Mouse (Mus musculus) forebrain, embryonic 11.5 days (tissue): ENCODE results near the gene Eps8. TPM values are rescaled to one million over a fixed set of nuclear protein-coding genes. Genes with fewer than 3 reads are reported as not detected.

Experiments
- ATAC-seq: fragments of 200-750 bp; cut with Nextera tagmentation; replicated peaks from 2 replicates; pipeline ENCODE4 v1.8.0; 2017; ENCODE audit warnings: moderate TSS enrichment; ENCODE audit not compliant: low FRiP score
- DNase-seq: peaks from one replicate; pipeline ENCODE4 v3.0.0-alpha.2; 2017; ENCODE audit warnings: low spot score
- H3K27ac ChIP-seq: fragments of 300-500 bp; sonication (generic); 2 replicates; pipeline ENCODE4 v1.5.1; 2014; ENCODE audit warnings: low read depth, low read length
- H3K27me3 ChIP-seq: fragments of 300-500 bp; sonication (generic); 2 replicates; pipeline ENCODE4 v1.6.1; 2014; ENCODE audit warnings: mild to moderate bottlenecking, low read length, mixed read lengths; ENCODE audit not compliant: control insufficient read depth, insufficient read depth
- H3K36me3 ChIP-seq: fragments of 300-500 bp; sonication (generic); 2 replicates; pipeline ENCODE4 v1.6.1; 2014; ENCODE audit warnings: mild to moderate bottlenecking, low read length, moderate library complexity, mixed read lengths; ENCODE audit not compliant: control insufficient read depth, insufficient read depth
- H3K4me1 ChIP-seq: fragments of 300-500 bp; sonication (generic); replicated peaks from 2 replicates; pipeline ENCODE4 v1.6.1; 2014; ENCODE audit warnings: low read length, mixed read lengths; ENCODE audit not compliant: control insufficient read depth, insufficient read depth
- H3K4me2 ChIP-seq: fragments of 300-500 bp; sonication (generic); 2 replicates; pipeline ENCODE4 v1.6.1; 2014; ENCODE audit warnings: low read depth, mild to moderate bottlenecking, low read length, moderate library complexity, mixed read lengths; ENCODE audit not compliant: severe bottlenecking
- H3K4me3 ChIP-seq: fragments of 300-500 bp; sonication (generic); 2 replicates; pipeline ENCODE4 v1.5.1; 2014; ENCODE audit warnings: low read depth, low read length
- H3K9ac ChIP-seq: fragments of 300-500 bp; sonication (generic); 2 replicates; pipeline ENCODE4 v1.6.1; 2014; ENCODE audit warnings: low read length
- H3K9me3 ChIP-seq: fragments of 300-500 bp; sonication (generic); 2 replicates; pipeline ENCODE4 v1.6.1; 2016; ENCODE audit warnings: low read length, mixed read lengths; ENCODE audit not compliant: control insufficient read depth
- WGBS: fragments of 180-500 bp; shearing (Covaris S2); extraction: QIAGEN DNeasy Blood & Tissue Kit; methylation state at CpG from one replicate; pipeline ENCODE4 v1.1.7; 2014; 5-methylcytosine and 5-hydroxymethylcytosine counted together
- polyA plus RNA-seq: library from polyadenylated mRNA; unstranded; fragments of >200 nt; fragmentation: Nextera tagmentation; extraction: Ambion mirVana; gene quantifications from 2 replicates; pipeline ENCODE4 v1.2.1, GENCODE M21; 2014

Eps8 gene
- polyA plus RNA-seq, 1 experiment from 2014 or later: 5.9 TPM

DNA sequence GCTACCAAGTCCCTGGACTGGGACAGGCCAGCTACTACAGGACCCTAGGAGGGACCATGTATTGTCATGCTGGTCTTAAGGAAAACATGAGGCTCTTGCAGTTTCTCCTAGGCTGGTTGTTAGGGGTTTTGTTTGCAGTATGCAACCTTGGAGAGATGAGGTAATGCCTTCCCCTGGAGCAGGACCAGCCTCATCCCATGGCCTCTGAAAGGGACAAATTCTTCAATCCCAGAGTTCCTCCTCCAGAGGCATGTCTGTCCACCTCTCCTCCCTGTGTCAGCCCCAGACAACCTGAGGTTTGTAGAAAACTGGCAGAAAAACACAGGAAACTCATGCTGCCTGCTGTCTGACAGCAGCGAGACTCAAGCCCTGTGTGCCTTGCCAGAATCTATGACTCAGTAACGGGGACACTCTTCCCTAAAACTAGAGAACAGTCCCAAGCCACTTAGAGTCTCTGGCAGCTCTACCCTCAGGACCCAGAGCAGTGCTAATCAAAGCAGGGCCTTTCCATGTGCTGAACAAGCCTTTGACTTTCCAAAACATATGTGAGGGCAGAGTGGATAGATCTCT, 36.0 kb upstream of the Eps8 start:
- H3K36me3 ChIP-seq: no peaks in the 10 kb centered on the region
- DNase-seq: no peak
- no peak overlapping the region for H3K4me3 ChIP-seq

DNA sequence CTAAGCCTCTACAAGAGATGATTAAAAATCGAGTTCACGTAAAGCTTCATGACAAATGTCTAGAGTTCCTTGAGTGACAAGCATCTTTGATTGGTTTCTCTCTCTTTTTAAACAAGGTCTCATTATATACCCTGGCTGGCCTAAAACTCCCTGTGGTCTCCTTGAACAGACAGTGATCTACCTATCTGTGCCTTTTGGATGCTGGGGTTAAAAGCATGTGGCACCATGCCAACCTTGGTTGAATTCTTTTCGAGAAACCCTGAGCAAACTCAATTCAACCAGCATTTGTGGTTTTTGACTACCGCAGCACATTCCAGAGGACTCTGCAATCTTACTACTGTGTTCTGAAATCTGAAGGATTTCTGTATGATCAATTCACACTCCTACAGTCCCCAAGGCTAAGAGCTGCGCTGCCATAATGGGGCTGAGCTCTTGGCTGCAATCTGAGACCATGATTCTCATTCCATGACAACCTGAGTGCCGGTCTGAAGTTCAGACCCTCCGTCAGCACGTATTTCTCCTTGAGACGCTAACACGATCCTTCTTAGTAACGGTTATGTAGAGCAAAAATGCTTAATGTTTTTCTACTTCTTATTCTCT, 33.9 kb upstream of the Eps8 start:
- 91% methylated on average over 11 of the region's 11 CpGs for WGBS
- H3K9me3 ChIP-seq: no peaks in the 10 kb centered on the region
- no peaks in the 10 kb centered on the region for H3K36me3 ChIP-seq
- no peak overlapping the region for H3K9ac ChIP-seq
- no peak for ATAC-seq
- DNase-seq: no peak
- H3K4me1 ChIP-seq: no peaks in the 10 kb centered on the region
- no peak overlapping the region for H3K4me2 ChIP-seq
- H3K4me3 ChIP-seq: no peak overlapping the region
- no peak overlapping the region for H3K27ac ChIP-seq
- no peaks in the 10 kb centered on the region for H3K27me3 ChIP-seq

More for the DNA sequence above, 36.0 kb upstream of the Eps8 start:
- no peaks in the 10 kb centered on the region for H3K9me3 ChIP-seq
- WGBS: 77% methylated on average over 2 of the region's 2 CpGs
- no peak overlapping the region for H3K4me2 ChIP-seq
- no peak overlapping the region for H3K27ac ChIP-seq
- H3K27me3 ChIP-seq: no peaks in the 10 kb centered on the region
- no peak overlapping the region for H3K9ac ChIP-seq
- H3K4me1 ChIP-seq: no peaks in the 10 kb centered on the region
- ATAC-seq: no peak

DNA sequence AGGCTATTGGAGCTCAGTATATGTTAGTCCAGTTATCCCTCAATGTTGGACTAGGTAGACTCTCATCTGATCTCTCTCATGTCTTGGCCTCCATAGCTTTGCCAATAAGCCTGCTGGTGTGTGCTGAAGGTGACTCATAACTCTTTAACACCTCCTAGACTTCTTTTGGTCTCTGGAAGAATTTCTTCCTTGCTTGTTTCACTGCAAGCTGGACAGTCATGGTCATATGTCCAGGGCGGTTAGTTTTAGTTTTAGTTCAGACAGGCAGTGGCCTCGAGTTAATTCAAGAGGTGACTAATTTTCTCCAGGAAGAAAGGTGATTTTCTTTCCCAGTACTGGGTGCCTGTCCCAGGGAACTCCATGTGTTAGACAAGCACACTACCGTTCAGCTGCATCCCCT, 33.4 kb upstream of the Eps8 start:
- Histone ChIP-seq H3K9ac (no peak overlapping the region), H3K4me3 (no peak overlapping the region), H3K4me2 (no peak overlapping the region), H3K9me3 (no peaks in the 10 kb centered on the region), H3K27me3 (no peaks in the 10 kb centered on the region), H3K4me1 (no peaks in the 10 kb centered on the region), H3K36me3 (no peaks in the 10 kb centered on the region), H3K27ac (no peak overlapping the region)
- no peak for DNase-seq
- 84% methylated on average over 3 of the region's 3 CpGs for WGBS
- ATAC-seq: no peak

DNA sequence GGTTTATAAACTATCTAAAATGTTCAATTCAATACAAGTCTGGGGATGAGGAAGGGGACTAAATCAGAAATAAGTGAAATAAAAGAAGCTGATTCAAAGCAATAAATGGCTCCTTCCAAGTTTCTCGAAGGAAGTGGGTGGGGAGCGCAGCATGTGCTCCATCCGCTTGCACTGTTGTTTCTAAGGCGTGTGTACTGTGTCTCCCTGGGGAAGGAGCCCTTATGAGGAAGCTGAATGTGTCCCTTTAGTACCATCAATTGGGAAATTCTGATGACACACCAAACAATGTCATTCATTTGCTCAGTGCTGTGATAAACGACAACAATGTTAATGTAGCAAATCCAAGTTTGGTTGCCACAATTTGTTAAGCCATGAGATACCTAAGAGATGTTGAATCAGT, 33.0 kb upstream of the Eps8 start:
- DNase-seq (no peak), ATAC-seq (no peak)
- WGBS: 95% methylated on average over 5 of the region's 5 CpGs
- no peak overlapping the region for H3K9ac ChIP-seq
- H3K36me3 ChIP-seq: no peaks in the 10 kb centered on the region
- H3K4me1 ChIP-seq: no peaks in the 10 kb centered on the region
- H3K4me3 ChIP-seq: no peak overlapping the region
- no peaks in the 10 kb centered on the region for H3K9me3 ChIP-seq
- H3K27ac ChIP-seq: no peak overlapping the region
- no peak overlapping the region for H3K4me2 ChIP-seq
- no peaks in the 10 kb centered on the region for H3K27me3 ChIP-seq

DNA sequence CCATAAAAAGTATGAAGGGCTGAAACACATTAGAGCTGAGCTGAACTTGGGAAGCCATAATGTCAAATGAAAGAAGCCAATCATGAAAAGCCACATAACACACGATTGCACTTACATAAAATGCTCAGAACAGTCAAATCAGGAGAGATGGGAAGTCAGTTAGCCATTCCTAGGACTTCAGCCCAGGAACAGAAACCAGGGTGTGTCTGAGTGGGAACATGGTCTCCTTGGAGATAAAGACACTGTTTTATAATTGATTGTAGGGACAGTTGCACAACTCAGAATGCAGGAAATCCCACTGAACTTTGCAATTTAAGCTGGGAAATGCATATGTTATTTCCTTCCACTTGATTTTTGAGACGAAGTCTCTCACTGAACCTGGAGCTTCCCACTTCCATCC, 28.0 kb upstream of the Eps8 start:
- Histone ChIP-seq H3K9me3 (no peaks in the 10 kb centered on the region), H3K36me3 (no peaks in the 10 kb centered on the region), H3K9ac (no peak overlapping the region), H3K4me1 (no peaks in the 10 kb centered on the region), H3K4me3 (no peak overlapping the region), H3K4me2 (no peak overlapping the region), H3K27ac (no peak overlapping the region), H3K27me3 (no peaks in the 10 kb centered on the region)
- ATAC-seq (no peak), DNase-seq (no peak)
- 89% methylated on average over 2 of the region's 2 CpGs for WGBS

DNA sequence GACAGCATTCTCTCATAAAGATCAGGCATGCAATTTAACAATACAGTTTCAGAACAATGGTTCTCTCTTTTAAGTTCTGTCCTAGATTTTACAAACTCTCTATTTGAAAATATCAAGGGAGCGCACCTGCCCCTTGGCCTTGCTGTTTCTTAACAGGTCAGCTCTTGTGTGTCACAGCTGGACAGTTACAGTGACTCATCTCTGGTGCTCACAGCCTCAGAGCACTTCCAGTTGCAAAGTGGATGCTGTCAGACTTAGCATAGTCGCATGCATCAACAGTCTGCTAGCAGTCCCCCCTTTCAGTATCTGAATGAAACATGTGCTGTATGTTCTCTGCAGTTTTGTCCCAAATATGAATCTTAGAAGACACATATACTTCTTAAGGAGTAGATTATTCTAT, 26.3 kb upstream of the Eps8 start:
- Histone ChIP-seq H3K9ac (no peak overlapping the region), H3K27me3 (no peaks in the 10 kb centered on the region), H3K27ac (no peak overlapping the region), H3K9me3 (no peaks in the 10 kb centered on the region), H3K4me1 (no peaks in the 10 kb centered on the region), H3K36me3 (no peaks in the 10 kb centered on the region), H3K4me3 (no peak overlapping the region), H3K4me2 (no peak overlapping the region)
- no peak for DNase-seq
- ATAC-seq: no peak
- 91% methylated on average over 2 of the region's 2 CpGs for WGBS

DNA sequence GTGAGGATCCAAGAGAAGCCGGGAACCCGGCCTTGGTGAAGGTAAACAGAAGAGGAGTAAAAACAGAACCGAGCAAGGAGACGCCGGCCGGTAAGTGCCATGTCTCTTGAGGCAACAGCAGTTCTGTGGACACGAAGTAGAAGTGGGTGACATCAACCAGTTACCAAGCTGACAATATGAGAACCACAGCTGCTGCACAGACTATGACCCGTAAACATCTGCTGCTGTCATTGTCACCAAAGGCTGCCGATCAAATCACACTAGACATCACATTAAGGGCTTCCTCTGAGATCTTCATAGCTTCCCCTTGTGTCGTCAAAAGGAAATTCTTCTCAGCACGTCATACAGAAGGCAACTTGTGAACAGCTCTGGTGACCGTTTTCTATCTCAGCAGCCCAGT, 21.9 kb upstream of the Eps8 start:
- Histone ChIP-seq H3K9ac (no peak overlapping the region), H3K4me2 (no peak overlapping the region), H3K27me3 (no peaks in the 10 kb centered on the region), H3K36me3 (no peaks in the 10 kb centered on the region), H3K27ac (no peak overlapping the region), H3K4me3 (no peak overlapping the region), H3K4me1 (no peaks in the 10 kb centered on the region), H3K9me3 (no peaks in the 10 kb centered on the region)
- ATAC-seq: no peak
- no peak for DNase-seq
- 92% methylated on average over 12 of the region's 12 CpGs for WGBS

DNA sequence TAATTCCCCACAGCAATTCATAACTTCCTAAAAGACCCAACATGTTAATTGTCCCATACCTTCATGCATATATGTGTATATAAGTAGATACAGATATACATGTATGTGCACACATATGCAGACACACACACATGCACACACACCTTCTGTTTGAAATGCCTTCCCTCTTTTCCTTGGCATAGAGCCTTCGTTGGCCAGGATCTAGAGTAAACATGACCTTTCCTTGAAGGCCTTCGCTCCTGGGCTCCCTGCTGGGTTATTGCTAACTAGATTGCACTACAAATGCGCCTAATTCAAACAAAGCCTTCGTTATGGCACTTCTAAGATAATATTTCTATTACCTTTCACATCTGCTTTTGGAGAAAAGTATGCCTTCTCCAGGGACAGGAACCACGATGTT, 20.9 kb upstream of the Eps8 start:
- no peak overlapping the region for H3K27ac ChIP-seq
- ATAC-seq: no peak
- no peak overlapping the region for H3K9ac ChIP-seq
- no peaks in the 10 kb centered on the region for H3K9me3 ChIP-seq
- H3K36me3 ChIP-seq: no peaks in the 10 kb centered on the region
- H3K4me1 ChIP-seq: no peaks in the 10 kb centered on the region
- H3K27me3 ChIP-seq: no peaks in the 10 kb centered on the region
- H3K4me2 ChIP-seq: no peak overlapping the region
- WGBS: 78% methylated on average over 5 of the region's 5 CpGs
- no peak for DNase-seq
- no peak overlapping the region for H3K4me3 ChIP-seq

DNA sequence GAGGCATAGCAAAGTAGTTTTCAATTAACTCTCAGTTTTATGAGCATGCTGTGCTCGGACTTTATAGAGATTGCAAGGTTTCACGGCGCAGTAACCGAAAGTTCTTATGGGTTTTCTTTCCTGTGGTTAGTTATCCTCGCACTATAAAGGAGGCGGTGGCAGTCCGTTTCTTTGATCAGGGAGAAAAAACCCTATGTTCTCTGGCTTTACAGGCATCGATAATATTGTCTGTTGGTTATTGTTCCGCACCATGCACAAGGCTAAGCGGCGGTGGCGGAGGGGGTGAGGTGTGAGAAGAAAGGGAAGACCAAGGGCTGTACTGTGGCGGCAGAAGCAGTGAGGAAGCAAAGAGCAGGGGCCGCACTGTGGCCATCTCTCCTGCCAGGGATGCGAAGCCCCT, 18.6 kb upstream of the Eps8 start:
- ATAC-seq (no peak; the same call in 1 of the 2 replicates), DNase-seq (no peak)
- Histone ChIP-seq H3K9ac (no peak overlapping the region), H3K4me2 (no peak overlapping the region), H3K4me3 (no peak overlapping the region), H3K9me3 (no peaks in the 10 kb centered on the region), H3K27ac (no peak overlapping the region), H3K4me1 (no peaks in the 10 kb centered on the region), H3K36me3 (no peaks in the 10 kb centered on the region), H3K27me3 (no peaks in the 10 kb centered on the region)
- WGBS: 69% methylated on average over 15 of the region's 15 CpGs
